In genomic region chr12:80687788-80688211, GRCm38 (mm10) we compare ENCODE assay signal across 9 mouse cellular contexts. TPM values are rescaled to one million over a fixed set of nuclear protein-coding genes. Genes with fewer than 3 reads are reported as not detected.
A peak's percentile ranks its signal among the peaks of the same experiment; 100 is the strongest.
DNase-seq lines count a peak whose midpoint lies in the region; ATAC-seq and TF ChIP-seq lines count a peak whose summit lies in the region.
"Had no signal": no experiment of that assay in that cellular context is flagged by ENCODE, and none has a peak within 500 bp of the region (broad histone marks: within the 10 kb centered on the region; RNA-seq: fewer than 3 reads in every experiment).

No protein-coding gene starts in this region.

- H3K4me2 ChIP-seq in stomach, embryonic 16.5 days (ENCODE audit: low read depth, low read length) = peak overlapping the region; percentile 20; the same call in 1 of the 2 replicates

- H3K4me1 ChIP-seq in stomach, embryonic 16.5 days (ENCODE audit: control insufficient read depth, insufficient read depth, low read length) = peaks cover 14% of the 10 kb centered on the region; the same call in 1 of the 2 replicates

- no peaks in the 10 kb centered on the region for H3K9me3 ChIP-seq in stomach, embryonic 16.5 days (replicated peaks; ENCODE audit: control insufficient read depth, low read length)

- 0 out of 2 replicates have a peak overlapping the region, but pooled peaks have one; percentile 14 for H3K27ac ChIP-seq in stomach, embryonic 16.5 days (ENCODE audit: low read length)

- POLR2A ChIA-PET in Patski (lab: Charles Lee) = interaction anchor here (0.6 kb wide), 1 partner anchor 529 kb away, joined by 4 read pairs; no protein-coding TSS in a partner anchor

- 47% methylated on average over 10 of the region's 10 CpGs for WGBS in stomach, embryonic 16.5 days

- CTCF ChIA-PET in Patski (lab: Charles Lee) = interaction anchor here (1.1 kb wide), 2 partner anchors 12 to 14 kb away, joined by 3 to 5 read pairs; no protein-coding TSS in a partner anchor

- in situ Hi-C loops in Patski (cut with MboI; ENCODE audit: low pct_unique_long_range_greater_than_20kb) = no loop called here

- H3K4me3 ChIP-seq in stomach, embryonic 16.5 days (replicated peaks; ENCODE audit: low read length) = no peak overlapping the region; the same call in 1 of the 2 replicates

- no peak overlapping the region for H3K9ac ChIP-seq in stomach, embryonic 16.5 days (ENCODE audit: low read length)

- peak; percentile 45 for DNase-seq in layer of hippocampus, adult 11-12 months (ENCODE audit: low spot score)
- DNase-seq in layer of hippocampus, adult 9-10 months (ENCODE audit: low spot score) = no peak
- DNase-seq in Patski (ENCODE audit: low read depth, low spot score) = peak; percentile 33
- DNase-seq in cerebellum, adult 11 months = peak; percentile 29
- peak; percentile 65 for DNase-seq in heart, postnatal 4 days
- no peak for DNase-seq in thymus, postnatal 4 days
- DNase-seq in right cerebral cortex, postnatal 36 days (ENCODE audit: low spot score in 2 of 2) = no peak

- no peaks in the 10 kb centered on the region for H3K27me3 ChIP-seq in Patski
- peaks cover 16% of the 10 kb centered on the region for H3K27me3 ChIP-seq in stomach, embryonic 16.5 days (ENCODE audit: control insufficient read depth, insufficient read depth, low read length)

- no peak for TF ChIP-seq CTCF in Patski (IDR thresholded peaks at IDR 0.05)

- peak; percentile 17 for ATAC-seq in Patski
- ATAC-seq in stomach, embryonic 16.5 days (ENCODE audit: insufficient read depth, low FRiP score) = peak; percentile 31; the same call in 1 of the 2 replicates

- H3K36me3 ChIP-seq in stomach, embryonic 16.5 days (ENCODE audit: control insufficient read depth, insufficient read depth, low read length) = no peaks in the 10 kb centered on the region

RNA-seq across cellular contexts. Expression of gene Plekhd1, which starts 4.6 kb away (rescaled TPM):
- polyA plus RNA-seq in Patski (2021) = not detected
- 1 to 10 TPM in 1 of 2 experiments, under 1 TPM in 1; 0.29 to 1.1 TPM for total RNA-seq in heart, postnatal 4 days (2021)
- 4.4 and 4.6 TPM in 2 replicates for polyA plus RNA-seq in stomach, embryonic 16.5 days (2015; fragmentation: Nextera tagmentation; extraction: Ambion mirVana)
- total RNA-seq: neutrophil, adult 5-6 weeks had no signal

RNA-seq across cellular contexts. Expression of gene Erh, which starts 43.7 kb away (rescaled TPM):
- polyA plus RNA-seq in Patski (2021) = 183 TPM
- total RNA-seq in heart, postnatal 4 days (2021) = 10 to 100 TPM; 78.2 to 86.6 TPM
- polyA plus RNA-seq in stomach, embryonic 16.5 days (2015; fragmentation: Nextera tagmentation; extraction: Ambion mirVana) = 216 and 218 TPM in 2 replicates

RNA-seq across cellular contexts. Expression of gene Slc39a9, which starts 44.1 kb away (rescaled TPM):
- polyA plus RNA-seq in Patski (2021) = 30.9 TPM
- total RNA-seq in heart, postnatal 4 days (2021) = 10 to 100 TPM; 25.0 to 28.8 TPM
- 31.4 and 31.5 TPM in 2 replicates for polyA plus RNA-seq in stomach, embryonic 16.5 days (2015; fragmentation: Nextera tagmentation; extraction: Ambion mirVana)

Comparison
In these comparisons a context has a peak if more than half of its experiments do, and no peak if none do; other contexts are left out.
1. DNase-seq: peak in layer of hippocampus, adult 11-12 months (single experiment), Patski (single experiment), cerebellum, adult 11 months (single experiment) and heart, postnatal 4 days (single experiment); none in layer of hippocampus, adult 9-10 months (single experiment), thymus, postnatal 4 days (single experiment) and right cerebral cortex, postnatal 36 days (0 of 2).